Mouse (Mus musculus) lung, embryonic 16.5 days (tissue): ENCODE data around the gene Hdac1. TPM values are rescaled to one million over a fixed set of nuclear protein-coding genes. Genes with fewer than 3 reads are reported as not detected.

Source experiments
- ATAC-seq: fragments of 200-750 bp; cut with Nextera tagmentation; 2 replicates; pipeline ENCODE4 v1.8.0; 2017; ENCODE audit warnings: low read depth, mild to moderate bottlenecking, moderate library complexity
- H3K27ac ChIP-seq: fragments of 300-500 bp; sonication (generic); 2 replicates; pipeline ENCODE4 v1.5.1; 2014; ENCODE audit warnings: mild to moderate bottlenecking, control low read depth, low read length
- H3K27me3 ChIP-seq: fragments of 300-500 bp; sonication (generic); 2 replicates; pipeline ENCODE4 v1.6.1; 2014; ENCODE audit warnings: low read depth, low read length, mixed read lengths; ENCODE audit not compliant: control insufficient read depth, insufficient read depth
- H3K36me3 ChIP-seq: fragments of 300-500 bp; sonication (generic); 2 replicates; pipeline ENCODE4 v1.6.1; 2014; ENCODE audit warnings: low read length; ENCODE audit not compliant: control insufficient read depth, insufficient read depth
- H3K4me1 ChIP-seq: fragments of 300-500 bp; sonication (generic); replicated peaks from 2 replicates; pipeline ENCODE4 v1.6.1; 2014; ENCODE audit warnings: low read length, mixed read lengths; ENCODE audit not compliant: control insufficient read depth, insufficient read depth
- H3K4me2 ChIP-seq: fragments of 300-500 bp; sonication (generic); 2 replicates; pipeline ENCODE4 v1.6.1; 2014; ENCODE audit warnings: low read depth, low read length, control low read depth
- H3K4me3 ChIP-seq: fragments of 300-500 bp; sonication (generic); 2 replicates; pipeline ENCODE4 v1.5.1; 2014; ENCODE audit warnings: mild to moderate bottlenecking, low read length, control low read depth
- H3K9ac ChIP-seq: fragments of 300-500 bp; sonication (generic); 2 replicates; pipeline ENCODE4 v1.6.1; 2014; ENCODE audit warnings: low read length, control low read depth
- H3K9me3 ChIP-seq: fragments of 300-500 bp; sonication (generic); 2 replicates; pipeline ENCODE4 v1.6.1; 2016; ENCODE audit warnings: low read length; ENCODE audit not compliant: control insufficient read depth
- WGBS: fragments of 180-500 bp; shearing (Covaris S2); extraction: QIAGEN DNeasy Blood & Tissue Kit; methylation state at CpG from one replicate; pipeline ENCODE4 v1.1.7; 2014; 5-methylcytosine and 5-hydroxymethylcytosine counted together
- polyA plus RNA-seq: library from polyadenylated mRNA; unstranded; fragments of >200 nt; fragmentation: Nextera tagmentation; extraction: Ambion mirVana; gene quantifications from 2 replicates; pipeline ENCODE4 v1.2.1, GENCODE M21; 2015

Gene Hdac1
- polyA plus RNA-seq, 1 experiment from 2014 or later, result 247 TPM

DNA sequence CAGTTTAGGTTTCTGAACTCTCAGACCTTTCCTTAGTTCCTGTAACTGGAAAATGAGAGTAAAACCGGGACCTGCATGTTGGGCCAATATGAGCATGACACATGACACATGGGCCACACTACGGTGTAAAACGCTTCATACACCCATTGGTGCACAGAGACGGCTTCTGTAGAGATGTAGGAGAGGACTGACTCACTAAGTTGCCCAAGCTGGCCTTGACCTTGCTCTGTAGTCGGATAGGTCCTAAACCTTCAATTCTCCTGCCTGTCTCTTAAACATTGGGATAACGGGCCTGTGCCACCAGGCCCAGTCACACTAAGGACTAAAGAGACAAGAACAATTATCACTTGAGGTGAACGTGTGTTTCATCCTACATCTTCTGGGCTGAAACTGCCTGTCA is 25.9 kb upstream of the Hdac1 start:
- H3K4me2 ChIP-seq, result no peak overlapping the region
- ATAC-seq, result no peak

DNA sequence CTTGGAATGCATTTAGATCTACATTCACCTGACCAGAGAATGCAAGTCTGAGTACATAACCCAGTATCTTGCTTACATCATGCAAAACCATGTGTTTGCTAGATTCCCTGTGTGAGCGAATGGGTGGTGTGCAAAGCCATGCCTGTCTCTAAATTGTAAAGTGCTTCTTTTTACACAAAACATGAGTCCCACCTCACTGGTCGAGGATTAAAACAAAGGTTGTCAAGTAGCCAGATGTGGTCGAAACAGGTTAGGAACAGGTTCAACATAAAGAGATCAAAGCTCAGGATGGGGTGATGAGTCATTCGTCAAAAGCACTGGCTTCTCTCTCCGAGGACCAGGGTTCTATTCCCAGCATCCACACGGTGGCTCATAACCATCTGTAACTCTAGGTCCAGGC is 22.6 kb upstream of the Hdac1 start:
- Histone ChIP-seq H3K27me3 (no peaks in the 10 kb centered on the region), H3K9ac (no peak overlapping the region), H3K4me1 (0 out of 2 replicates have a peak, but pooled peaks cover 2% of the 10 kb centered on the region), H3K9me3 (no peaks in the 10 kb centered on the region), H3K4me3 (no peak overlapping the region), H3K4me2 (no peak overlapping the region), H3K27ac (no peak overlapping the region), H3K36me3 (no peaks in the 10 kb centered on the region)
- 71% methylated on average over 6 of the region's 6 CpGs for WGBS
- no peak for ATAC-seq

More for the DNA sequence above, 25.9 kb upstream of the Hdac1 start:
- H3K27ac ChIP-seq, result no peak overlapping the region
- H3K9me3 ChIP-seq, result no peaks in the 10 kb centered on the region
- H3K9ac ChIP-seq, result no peak overlapping the region
- 88% methylated on average over 7 of the region's 7 CpGs for WGBS
- H3K4me1 ChIP-seq, result 0 out of 2 replicates have a peak, but pooled peaks cover 2% of the 10 kb centered on the region
- H3K4me3 ChIP-seq, result no peak overlapping the region
- no peaks in the 10 kb centered on the region for H3K36me3 ChIP-seq
- no peaks in the 10 kb centered on the region for H3K27me3 ChIP-seq

DNA sequence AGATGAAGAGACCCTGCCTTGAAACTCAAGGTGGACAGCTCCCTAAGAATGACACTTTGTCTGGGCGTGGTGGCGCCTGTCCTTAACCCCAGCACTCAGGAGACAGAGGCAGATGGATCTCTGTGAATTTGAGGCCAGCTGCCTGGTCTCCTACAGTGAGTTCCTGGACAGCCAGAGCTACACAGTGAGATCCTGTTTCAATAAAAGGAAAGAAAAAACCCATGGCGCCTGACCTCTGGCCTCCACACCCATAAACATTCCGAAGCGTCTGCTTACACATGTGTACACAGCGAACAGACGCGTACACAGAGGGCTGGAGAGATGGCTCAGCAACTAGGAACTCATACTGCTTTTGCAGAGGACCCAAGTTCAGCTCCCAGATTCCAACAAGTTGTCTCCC is 21.2 kb upstream of the Hdac1 start:
- WGBS, result 24% methylated on average over 8 of the region's 8 CpGs
- Histone ChIP-seq H3K36me3 (no peaks in the 10 kb centered on the region), H3K27me3 (no peaks in the 10 kb centered on the region), H3K9me3 (no peaks in the 10 kb centered on the region), H3K9ac (no peak overlapping the region), H3K4me3 (no peak overlapping the region), H3K27ac (no peak overlapping the region), H3K4me2 (no peak overlapping the region), H3K4me1 (0 out of 2 replicates have a peak, but pooled peaks cover 2% of the 10 kb centered on the region)
- peak; percentile 65; the same call in 1 of the 2 replicates for ATAC-seq

DNA sequence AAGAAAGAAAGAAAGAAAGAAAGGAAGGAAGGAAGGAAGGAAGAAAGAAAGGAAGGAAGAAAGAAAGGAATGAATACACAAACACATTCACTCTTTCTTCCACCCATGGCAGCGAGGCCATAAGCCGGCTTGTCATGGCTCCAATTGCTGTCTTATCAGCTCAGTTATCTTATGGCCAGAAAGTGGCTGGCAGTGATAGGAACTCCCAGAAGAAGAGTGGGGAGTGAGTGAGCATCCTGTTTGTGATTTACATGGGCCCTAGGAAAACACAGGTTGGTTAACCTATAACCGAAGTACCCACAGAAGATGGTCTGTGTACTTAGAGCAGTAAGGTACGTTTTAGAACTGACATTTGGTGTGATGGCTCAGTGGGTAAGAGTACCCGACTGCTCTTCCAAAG is 18.7 kb upstream of the Hdac1 start:
- Histone ChIP-seq H3K27me3 (no peaks in the 10 kb centered on the region), H3K27ac (no peak overlapping the region), H3K9ac (no peak overlapping the region), H3K4me2 (no peak overlapping the region), H3K4me3 (no peak overlapping the region), H3K36me3 (no peaks in the 10 kb centered on the region), H3K9me3 (no peaks in the 10 kb centered on the region), H3K4me1 (peaks cover 7% of the 10 kb centered on the region)
- no peak for ATAC-seq
- 70% methylated on average over 5 of the region's 5 CpGs for WGBS

DNA sequence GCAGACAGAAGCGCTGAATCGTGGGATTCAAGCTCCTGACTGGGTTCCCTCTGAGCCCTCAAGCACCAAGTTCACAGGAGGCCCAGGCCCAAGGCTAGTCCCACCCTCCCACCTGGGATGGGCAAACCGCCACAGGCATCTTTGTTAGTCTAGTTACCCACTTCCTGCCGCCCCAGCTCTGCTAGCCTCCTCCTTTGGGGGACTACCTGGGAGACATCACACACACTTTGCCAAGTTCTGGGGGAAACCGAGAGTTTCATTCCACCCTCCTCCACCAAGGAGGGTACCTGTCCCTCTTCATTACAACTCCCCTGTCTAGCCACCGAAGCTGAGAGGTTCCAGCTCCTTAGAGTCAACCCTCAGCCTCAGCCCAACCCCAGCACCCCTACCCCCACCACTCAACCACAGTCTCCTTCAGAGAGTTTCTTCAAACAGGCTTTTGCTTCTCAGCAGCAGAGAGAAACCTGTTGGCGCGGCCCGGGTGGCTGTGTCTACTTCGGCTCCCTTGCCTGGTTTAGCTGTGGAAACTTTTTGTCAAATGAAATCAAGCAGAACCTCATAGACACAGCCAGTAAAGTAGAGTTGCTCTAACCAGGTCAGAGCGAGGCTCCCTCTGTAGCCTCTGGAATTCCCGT is 15.9 kb upstream of the Hdac1 start:
- WGBS, result 71% methylated on average over 12 of the region's 12 CpGs
- Histone ChIP-seq H3K27me3 (peaks cover 2% of the 10 kb centered on the region; the same call in 1 of the 2 replicates), H3K4me1 (peaks cover 14% of the 10 kb centered on the region), H3K9me3 (no peaks in the 10 kb centered on the region), H3K4me3 (no peak overlapping the region), H3K27ac (no peak overlapping the region), H3K36me3 (no peaks in the 10 kb centered on the region), H3K4me2 (no peak overlapping the region), H3K9ac (no peak overlapping the region)
- ATAC-seq, result no peak

DNA sequence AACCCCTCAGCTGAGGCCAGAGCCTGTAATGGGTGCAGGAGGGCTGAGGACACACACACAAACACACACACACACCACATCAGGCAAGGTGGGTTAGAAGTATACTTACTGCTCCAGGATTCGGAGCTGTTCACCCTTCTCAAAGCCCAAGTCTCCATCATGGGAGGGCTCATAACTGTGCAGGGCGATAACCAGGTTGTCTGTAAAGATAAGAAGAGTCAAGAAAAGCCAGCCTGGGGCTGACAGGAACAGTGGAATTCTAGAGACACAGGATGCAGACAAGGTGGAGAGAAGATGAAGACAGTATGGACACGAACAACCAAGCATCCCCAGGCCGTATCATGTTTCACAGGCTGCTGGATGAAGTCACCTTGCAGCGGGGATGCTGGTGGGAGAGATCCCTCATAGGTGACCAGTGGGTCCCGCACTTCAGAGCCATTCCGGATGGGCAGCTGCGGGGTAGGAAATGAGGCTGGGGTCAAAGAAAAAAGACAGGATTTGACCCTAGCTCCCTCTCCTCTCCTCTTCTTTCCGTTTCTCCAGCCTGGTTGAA is 14.8 kb upstream of the Hdac1 start:
- Histone ChIP-seq H3K27ac (peak overlapping the region; percentile 63), H3K4me1 (peaks cover 14% of the 10 kb centered on the region), H3K4me3 (peak overlapping the region; percentile 64), H3K4me2 (peak overlapping the region; percentile 97), H3K27me3 (peaks cover 2% of the 10 kb centered on the region; the same call in 1 of the 2 replicates), H3K36me3 (no peaks in the 10 kb centered on the region), H3K9me3 (no peaks in the 10 kb centered on the region), H3K9ac (peak overlapping the region; percentile 76)
- ATAC-seq, result peak; percentile 2; the same call in 1 of the 2 replicates
- 65% methylated on average over 9 of the region's 9 CpGs for WGBS

DNA sequence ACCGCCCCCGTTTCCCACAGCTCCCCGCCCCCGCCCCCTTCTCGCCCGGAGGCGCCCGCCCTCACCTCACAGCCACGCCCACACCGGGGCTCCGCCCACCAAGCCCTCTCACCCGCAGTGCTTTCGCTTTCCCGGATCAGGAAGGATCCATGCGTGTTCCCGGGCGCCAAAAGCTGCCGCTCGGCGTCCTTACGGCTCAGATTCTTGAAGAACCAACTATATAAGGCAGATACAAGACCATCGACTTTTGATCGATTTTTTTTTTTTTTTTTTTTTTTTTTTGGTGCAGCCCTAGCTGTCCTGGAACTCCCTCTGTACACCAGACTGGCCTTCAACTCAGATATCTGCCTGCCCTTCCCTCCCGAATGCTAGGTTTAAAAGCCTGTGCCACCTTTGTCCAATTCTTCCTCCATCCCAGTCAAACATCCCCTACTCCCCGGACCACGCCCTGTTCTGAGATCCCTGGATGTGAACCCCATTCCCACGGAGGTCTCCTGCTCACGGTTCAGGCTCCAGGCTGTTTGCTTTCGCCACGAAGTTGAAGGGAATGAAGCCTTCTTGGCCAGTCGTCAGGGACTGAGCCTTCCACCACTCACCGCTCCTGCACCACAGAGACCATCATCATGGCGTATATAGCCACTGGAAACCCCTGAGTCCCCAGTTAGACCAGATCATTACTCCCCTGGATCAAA is 14.2 kb upstream of the Hdac1 start:
- H3K9ac ChIP-seq, result peak overlapping the region; percentile 76
- no peaks in the 10 kb centered on the region for H3K9me3 ChIP-seq
- WGBS, result 7% methylated on average over 30 of the region's 33 CpGs
- peak; percentile 93 for ATAC-seq
- peak overlapping the region; percentile 97 for H3K4me2 ChIP-seq
- H3K27me3 ChIP-seq, result peaks cover 2% of the 10 kb centered on the region; the same call in 1 of the 2 replicates
- peak overlapping the region; percentile 63 for H3K27ac ChIP-seq
- peak overlapping the region; percentile 64 for H3K4me3 ChIP-seq
- H3K36me3 ChIP-seq, result no peaks in the 10 kb centered on the region
- peaks cover 14% of the 10 kb centered on the region for H3K4me1 ChIP-seq

DNA sequence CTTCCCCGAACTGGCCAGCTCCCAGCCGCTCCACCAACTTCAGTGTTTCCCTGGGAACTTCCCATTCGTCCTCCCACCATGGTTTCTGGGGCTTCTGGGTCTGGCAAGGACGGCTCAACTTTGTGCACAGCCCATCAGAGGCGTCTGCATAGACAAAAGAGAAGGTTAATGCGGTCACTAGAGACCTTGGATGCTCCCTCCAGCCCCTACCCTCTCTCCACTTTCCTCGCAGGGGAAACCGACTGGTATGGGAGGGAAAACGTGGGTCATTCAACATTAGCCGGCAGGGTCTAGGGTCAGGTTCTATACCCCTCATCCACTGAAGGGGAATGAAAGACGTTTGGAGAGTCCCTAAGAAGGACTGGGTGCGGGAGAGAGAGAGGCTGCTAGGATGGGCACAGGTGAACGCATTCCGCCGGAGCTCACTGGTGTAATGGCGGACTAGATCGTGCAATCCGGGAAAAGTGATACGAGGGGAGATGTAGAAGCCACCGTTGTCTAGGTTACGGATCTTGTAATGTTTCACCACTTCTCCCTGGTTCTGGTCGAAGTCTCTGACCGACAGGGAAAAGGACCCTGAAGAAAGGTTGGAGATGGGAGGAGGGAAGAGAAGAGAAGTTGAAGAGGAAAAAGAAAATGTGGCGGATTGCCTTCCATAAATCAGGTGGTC is 13.5 kb upstream of the Hdac1 start:
- Histone ChIP-seq H3K27ac (peak overlapping the region; percentile 63), H3K36me3 (no peaks in the 10 kb centered on the region), H3K9me3 (no peaks in the 10 kb centered on the region), H3K9ac (peak overlapping the region; percentile 76), H3K27me3 (peaks cover 2% of the 10 kb centered on the region; the same call in 1 of the 2 replicates), H3K4me3 (peak overlapping the region; percentile 64), H3K4me2 (peak overlapping the region; percentile 97), H3K4me1 (peaks cover 14% of the 10 kb centered on the region)
- ATAC-seq, result peak; percentile 70
- WGBS, result under 1% methylated on average over 24 of the region's 24 CpGs

DNA sequence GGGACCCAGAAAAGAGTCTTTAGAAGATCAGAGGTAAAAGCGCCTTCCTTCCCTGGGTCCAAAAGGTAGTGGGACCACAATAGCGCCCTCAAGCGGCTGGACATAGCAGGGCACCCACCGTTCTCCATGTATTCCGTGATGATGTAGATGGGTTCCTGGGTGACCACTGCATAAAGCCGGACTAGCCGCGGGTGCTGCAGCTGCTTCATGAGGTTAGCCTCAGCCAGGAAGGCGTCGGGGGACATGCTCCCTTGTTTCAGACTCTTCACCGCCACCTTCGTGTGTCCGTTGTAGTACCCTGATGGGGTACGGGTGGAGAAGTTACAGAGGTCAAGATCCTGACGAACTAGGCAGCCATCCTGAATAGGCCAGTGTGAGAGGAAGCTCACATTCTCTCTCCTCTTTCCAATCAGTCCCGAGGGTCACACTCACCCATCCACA is 12.9 kb upstream of the Hdac1 start:
- Histone ChIP-seq H3K27me3 (peaks cover 2% of the 10 kb centered on the region; the same call in 1 of the 2 replicates), H3K4me2 (peak overlapping the region; percentile 97), H3K36me3 (no peaks in the 10 kb centered on the region), H3K4me1 (peaks cover 14% of the 10 kb centered on the region), H3K4me3 (peak overlapping the region; percentile 64), H3K27ac (no peak overlapping the region), H3K9ac (peak overlapping the region; percentile 76), H3K9me3 (no peaks in the 10 kb centered on the region)
- WGBS, result 3% methylated on average over 16 of the region's 16 CpGs
- ATAC-seq, result peak; percentile 8; the same call in 1 of the 2 replicates
